Mouse (Mus musculus) myocyte (in vitro differentiated cells): ENCODE measurements around the gene Mmp24. TPM values are rescaled to one million over a fixed set of nuclear protein-coding genes. Genes with fewer than 3 reads are reported as not detected.

Source experiments
- H3K27me3 ChIP-seq: one replicate; pipeline ENCODE4 v1.6.1; 2011; ENCODE audit not compliant: control insufficient read depth, insufficient read depth, insufficient read length
- H3K36me3 ChIP-seq: one replicate; pipeline ENCODE4 v1.6.1; 2011; ENCODE audit not compliant: control insufficient read depth, insufficient read depth
- H3K4me2 ChIP-seq: one replicate; pipeline ENCODE4 v1.6.1; 2011; ENCODE audit warnings: low read depth, control low read depth
- H3K4me3 ChIP-seq: one replicate; pipeline ENCODE4 v1.5.1; 2011; ENCODE audit warnings: mild to moderate bottlenecking, control low read depth, moderate library complexity
- H3K79me2 ChIP-seq: one replicate; pipeline ENCODE4 v1.6.1; 2011; ENCODE audit not compliant: control insufficient read depth, insufficient read depth
- H3ac ChIP-seq: one replicate; pipeline ENCODE4 v1.6.1; 2011; ENCODE audit not compliant: control insufficient read depth, insufficient read length
- CEBPB ChIP-seq: IDR thresholded peaks from 2 replicates; pipeline ENCODE4 v1.6.1; 2011; ENCODE audit warnings: mild to moderate bottlenecking, moderate library complexity; ENCODE audit not compliant: poor library complexity, insufficient read depth, severe bottlenecking
- E2F4 ChIP-seq: IDR thresholded peaks from one replicate; pipeline ENCODE4 v1.6.1; 2011; ENCODE audit warnings: mild to moderate bottlenecking, control low read depth, moderate library complexity; ENCODE audit not compliant: insufficient read depth
- MAX ChIP-seq: IDR thresholded peaks from one replicate; pipeline ENCODE4 v1.6.1; 2011; ENCODE audit warnings: low read depth, mild to moderate bottlenecking, control low read depth
- MYOD1 ChIP-seq, 3 experiments: IDR thresholded peaks; one replicate each; pipeline ENCODE4 v1.6.1; 2011; ENCODE audit warnings: control low read depth in 2 of 3, low read depth in 2 of 3, mild to moderate bottlenecking in 2 of 3, moderate library complexity in 1 of 3; ENCODE audit not compliant: insufficient read length in 2 of 3, control insufficient read depth in 1 of 3
- MYOG ChIP-seq, 3 experiments: IDR thresholded peaks; one replicate each; pipeline ENCODE4 v1.6.1; 2011; ENCODE audit warnings: control low read depth in 2 of 3, low read depth in 2 of 3, mild to moderate bottlenecking in 2 of 3; ENCODE audit not compliant: insufficient read length in 2 of 3, control insufficient read depth in 1 of 3, insufficient read depth in 1 of 3
- POLR2A ChIP-seq: IDR thresholded peaks from one replicate; pipeline ENCODE4 v1.6.1; 2011; ENCODE audit warnings: low read depth, mild to moderate bottlenecking, control low read depth, moderate library complexity; ENCODE audit not compliant: insufficient read length
- POLR2AphosphoS2 ChIP-seq: IDR thresholded peaks from one replicate; pipeline ENCODE4 v1.6.1; 2011; ENCODE audit warnings: low read depth, control low read depth; ENCODE audit not compliant: insufficient read length
- REST ChIP-seq: IDR thresholded peaks from one replicate; pipeline ENCODE4 v1.6.1; 2011; ENCODE audit warnings: mild to moderate bottlenecking, control low read depth, moderate library complexity; ENCODE audit not compliant: insufficient read depth, insufficient read length
- SRF ChIP-seq: IDR thresholded peaks from one replicate; pipeline ENCODE4 v1.6.1; 2011; ENCODE audit warnings: low read depth; ENCODE audit not compliant: control insufficient read depth, insufficient read length
- TCF12 ChIP-seq: IDR thresholded peaks from one replicate; pipeline ENCODE4 v1.6.1; 2011; ENCODE audit warnings: mild to moderate bottlenecking, control low read depth; ENCODE audit not compliant: poor library complexity, insufficient read depth, severe bottlenecking
- TCF3 ChIP-seq: IDR thresholded peaks from one replicate; pipeline ENCODE4 v1.6.1; 2011; ENCODE audit warnings: low read depth, control low read depth; ENCODE audit not compliant: insufficient read length
- USF1 ChIP-seq: IDR thresholded peaks from one replicate; pipeline ENCODE4 v1.6.1; 2011; ENCODE audit warnings: low read depth, mild to moderate bottlenecking, control low read depth, moderate library complexity
- polyA plus RNA-seq: library from polyadenylated mRNA; unstranded; fragments of >200 nt; fragmentation: generic; extraction: Trizol; gene quantifications from one replicate; pipeline ENCODE4 v1.2.1, GENCODE M21; 2012; ENCODE audit warnings: missing spikeins

Mmp24 gene
- polyA plus RNA-seq, 1 experiment, result 0.02 TPM

DNA sequence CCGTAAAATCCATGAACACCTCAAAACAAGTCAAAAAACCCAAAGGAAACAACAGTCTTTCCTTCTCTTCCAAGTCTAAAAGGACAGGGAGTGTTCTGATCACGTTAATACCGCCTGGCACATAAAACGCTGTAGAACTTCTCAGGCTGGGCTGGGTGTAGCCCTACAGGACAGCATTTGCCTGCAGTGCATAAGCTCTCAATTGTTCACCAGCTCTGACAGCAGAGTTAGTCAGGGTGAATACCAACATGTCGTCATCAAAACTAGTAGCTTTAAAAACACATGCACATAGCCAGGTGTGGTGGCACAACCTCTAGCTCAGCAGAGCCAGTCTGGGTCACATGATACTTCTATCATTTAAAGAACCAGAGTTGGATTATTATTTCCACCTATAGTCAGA, 45.6 kb downstream of the Mmp24 start:
- Histone ChIP-seq H3K79me2 (peaks cover 22% of the 10 kb centered on the region), H3K36me3 (peaks cover 21% of the 10 kb centered on the region), H3K4me3 (no peak overlapping the region), H3K27me3 (no peaks in the 10 kb centered on the region), H3K4me2 (no peak overlapping the region), H3ac (no peak overlapping the region)
- TF ChIP-seq MYOG (IDR thresholded peaks at IDR 0.05; ENCODE audit: control insufficient read depth in 1 of 3, insufficient read depth in 1 of 3, insufficient read length in 2 of 3, low read depth in 2 of 3), result no peak
- no peak for TF ChIP-seq MAX
- no peak for TF ChIP-seq CEBPB
- TF ChIP-seq E2F4, result no peak
- TF ChIP-seq POLR2A, result no peak
- no peak for TF ChIP-seq TCF12
- no peak for TF ChIP-seq POLR2AphosphoS2

GRCm38 (mm10) chr2:155823722-155824121, 48.6 kb downstream of the Mmp24 start:
- peaks cover 28% of the 10 kb centered on the region for H3K79me2 ChIP-seq
- no peak for TF ChIP-seq MYOD1 (IDR thresholded peaks at IDR 0.05; ENCODE audit: control insufficient read depth in 1 of 3, insufficient read length in 2 of 3, low read depth in 2 of 3)
- no peak for TF ChIP-seq TCF12
- TF ChIP-seq POLR2A, result no peak
- no peak for TF ChIP-seq MYOG (IDR thresholded peaks at IDR 0.05; ENCODE audit: control insufficient read depth in 1 of 3, insufficient read depth in 1 of 3, insufficient read length in 2 of 3, low read depth in 2 of 3)
- TF ChIP-seq MAX, result no peak
- TF ChIP-seq SRF, result no peak
- TF ChIP-seq TCF3, result no peak
- TF ChIP-seq POLR2AphosphoS2, result no peak
- no peak for TF ChIP-seq REST
- no peak for TF ChIP-seq USF1
- no peak for TF ChIP-seq E2F4
- peaks cover 21% of the 10 kb centered on the region for H3K36me3 ChIP-seq
- no peak overlapping the region for H3ac ChIP-seq
- H3K4me3 ChIP-seq, result no peak overlapping the region
- H3K27me3 ChIP-seq, result no peaks in the 10 kb centered on the region
- no peak overlapping the region for H3K4me2 ChIP-seq

- peak overlapping the region; percentile 87 for H3K4me2 ChIP-seq
- H3K27me3 ChIP-seq, result no peaks in the 10 kb centered on the region
- peaks cover 28% of the 10 kb centered on the region for H3K79me2 ChIP-seq
- peak overlapping the region; percentile 97 for H3K4me3 ChIP-seq
- H3ac ChIP-seq, result peak overlapping the region; percentile 5
- TF ChIP-seq MYOD1 (IDR thresholded peaks at IDR 0.05; ENCODE audit: control insufficient read depth in 1 of 3, insufficient read length in 2 of 3, low read depth in 2 of 3), result no peak
- no peak for TF ChIP-seq MAX
- no peak for TF ChIP-seq USF1
- TF ChIP-seq TCF12, result no peak
- TF ChIP-seq E2F4, result no peak
- no peak for TF ChIP-seq CEBPB
- TF ChIP-seq MYOG (IDR thresholded peaks at IDR 0.05; ENCODE audit: control insufficient read depth in 1 of 3, insufficient read depth in 1 of 3, insufficient read length in 2 of 3, low read depth in 2 of 3), result no peak
- no peak for TF ChIP-seq SRF
- TF ChIP-seq POLR2A, result no peak
- TF ChIP-seq TCF3, result no peak
- no peak for TF ChIP-seq POLR2AphosphoS2
- TF ChIP-seq REST, result no peak
- H3K36me3 ChIP-seq, result peaks cover 21% of the 10 kb centered on the region
Measured at GRCm38 (mm10) chr2:155825904-155826629, 50.9 kb downstream of the Mmp24 start.

DNA sequence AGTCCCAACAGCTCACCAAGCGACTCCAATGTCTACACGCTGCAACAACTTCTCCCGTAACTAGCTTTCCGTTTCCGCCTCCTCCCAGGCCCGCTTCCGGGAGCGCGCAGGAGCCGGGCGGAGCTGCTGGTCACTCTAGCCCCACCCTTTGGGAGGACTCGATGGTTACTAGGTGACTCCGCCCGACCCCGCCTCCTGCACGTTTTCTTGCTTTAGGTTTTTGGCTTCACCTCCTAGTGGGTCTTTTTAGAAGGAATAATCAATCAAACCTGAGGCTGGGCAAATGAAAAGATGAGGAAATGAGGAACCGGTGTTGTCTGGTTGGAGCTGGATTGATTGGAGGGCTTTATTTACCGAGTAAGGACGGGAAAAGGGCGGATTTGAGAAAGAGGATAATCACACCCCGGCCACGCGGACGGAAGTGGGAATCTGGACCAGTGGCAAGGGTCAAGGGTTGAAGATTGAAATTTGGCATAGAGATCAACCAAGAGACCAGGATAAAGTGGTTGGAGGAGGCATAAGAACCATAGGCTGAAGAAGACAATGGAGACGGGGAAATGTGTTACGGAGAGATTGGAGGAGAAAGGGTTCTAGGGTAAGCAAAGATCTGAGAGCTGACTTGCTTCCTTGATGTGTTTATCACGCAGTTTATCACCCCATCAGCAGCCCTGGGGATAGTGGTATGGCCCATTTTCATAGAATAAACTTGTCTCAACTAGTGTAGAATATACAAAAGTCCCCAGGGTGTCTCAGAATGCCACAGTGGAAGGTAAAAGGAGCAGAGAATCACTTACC, 51.7 kb downstream of the Mmp24 start, which contains the start of gene Eif6:
Gene Eif6 (minus strand): TSS at position 296 of the 795 bp plus-strand sequence.
- no peaks in the 10 kb centered on the region for H3K27me3 ChIP-seq
- peaks cover 16% of the 10 kb centered on the region for H3K36me3 ChIP-seq
- H3K4me3 ChIP-seq, result peak within 1 kb of the TSS; percentile 97
- H3K4me2 ChIP-seq, result peak within 1 kb of the TSS; percentile 93
- H3K79me2 ChIP-seq, result peaks cover 28% of the 10 kb centered on the region
- peak within 1 kb of the TSS; percentile 5 for H3ac ChIP-seq
- TF ChIP-seq TCF3, result no peak
- TF ChIP-seq POLR2A, result peak; percentile 63
- no peak for TF ChIP-seq MAX
- no peak for TF ChIP-seq MYOD1 (IDR thresholded peaks at IDR 0.05; ENCODE audit: control insufficient read depth in 1 of 3, insufficient read length in 2 of 3, low read depth in 2 of 3)
- peak; percentile 81 for TF ChIP-seq POLR2AphosphoS2
- no peak for TF ChIP-seq MYOG (IDR thresholded peaks at IDR 0.05; ENCODE audit: control insufficient read depth in 1 of 3, insufficient read depth in 1 of 3, insufficient read length in 2 of 3, low read depth in 2 of 3)
- no peak for TF ChIP-seq E2F4
- no peak for TF ChIP-seq REST
- TF ChIP-seq TCF12, result no peak
- no peak for TF ChIP-seq SRF
- peak; percentile 6 for TF ChIP-seq USF1
- no peak for TF ChIP-seq CEBPB
